Mouse (Mus musculus): ENCODE results near the gene Gm4985. TPM values are rescaled to one million over a fixed set of nuclear protein-coding genes. Genes with fewer than 3 reads are reported as not detected.
"Not testable (repeated sequence)": the region's sequence is repeated elsewhere in the genome, so short reads cannot be mapped to it uniquely, and the experiment has no call there.

Gm4985 gene
- not detected in 2 replicates for total RNA-seq (2015)
- total RNA-seq (2017) = not detected in 2 replicates

DNA sequence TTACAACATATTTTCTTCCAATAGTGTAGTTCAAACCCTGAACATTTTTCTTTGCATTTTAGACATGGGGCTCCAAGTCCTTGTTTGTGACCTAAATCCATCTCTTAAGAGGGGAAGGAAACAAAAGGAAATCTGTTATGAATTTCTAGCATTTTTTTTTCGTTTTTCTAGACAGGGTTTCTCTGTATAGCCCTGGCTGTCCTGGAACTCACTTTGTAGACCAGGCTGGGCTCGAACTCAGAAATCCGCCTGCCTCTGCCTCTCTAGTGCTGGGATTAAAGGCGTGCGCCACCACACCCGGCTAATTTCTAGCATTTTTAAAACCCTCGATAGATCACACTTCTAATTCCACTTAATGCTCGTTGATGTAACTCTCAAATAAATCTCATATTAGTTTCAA lies at the start of gene Gm4985:
TSS of gene Gm4985 (minus strand) at position 101 of the 400 bp plus-strand sequence.
- not testable (repeated sequence) for ATAC-seq (replicated peaks; ENCODE audit: poor library complexity)

- ATAC-seq (replicated peaks; ENCODE audit: poor library complexity) = no peak
Measured at GRCm38 (mm10) chrX:23954161-23954560, 4.6 kb downstream of the Gm4985 start.

Other genes with a start within 250 kb of the Gm4985 start
- gene Gm4907, start 76.4 kb downstream of the Gm4985 start, total RNA-seq (2015) = not detected in 2 replicates
- not detected in 2 replicates for gene Gm4907, start 76.4 kb downstream of the Gm4985 start, total RNA-seq (2017)

All from megakaryocyte progenitor cell, adult 5-6 weeks (primary cell).